Mouse (Mus musculus): ENCODE data around the gene Ctsd.
"Not testable (repeated sequence)": the region's sequence is repeated elsewhere in the genome, so short reads cannot be mapped to it uniquely, and the experiment has no call there.

The Ctsd gene

GRCm38 (mm10) chr7:142387419-142388148 is at the start of gene Ctsd:
Gene Ctsd, minus strand, starts transcription at chr7:142388038.
- peak; percentile 91 for DNase-seq (ENCODE audit: low read depth, low spot score)

- no peak for DNase-seq (ENCODE audit: low read depth, low spot score)
These were observed 49.5 kb upstream of the Ctsd start for GRCm38 (mm10) chr7:142437324-142437723.

GRCm38 (mm10) chr7:142435524-142435923 is 47.7 kb upstream of the Ctsd start:
- DNase-seq (ENCODE audit: low read depth, low spot score) = peak; percentile 51

- no peak for DNase-seq (ENCODE audit: low read depth, low spot score)
These were observed 46.5 kb upstream of the Ctsd start, which contains the start of gene Syt8 for GRCm38 (mm10) chr7:142434137-142434865. Gene Syt8, plus strand, starts transcription at chr7:142434850.

- no peak for DNase-seq (ENCODE audit: low read depth, low spot score)
These were observed 45.8 kb upstream of the Ctsd start for GRCm38 (mm10) chr7:142433623-142434022.

- no peak for DNase-seq (ENCODE audit: low read depth, low spot score)
These were observed 43.3 kb upstream of the Ctsd start for GRCm38 (mm10) chr7:142431106-142431505.

GRCm38 (mm10) chr7:142430160-142430678 is 42.4 kb upstream of the Ctsd start:
- no peak for DNase-seq (ENCODE audit: low read depth, low spot score)

GRCm38 (mm10) chr7:142428213-142428612 is 40.4 kb upstream of the Ctsd start:
- DNase-seq (ENCODE audit: low read depth, low spot score) = no peak

GRCm38 (mm10) chr7:142425641-142426213 is 37.9 kb upstream of the Ctsd start:
- no peak for DNase-seq (ENCODE audit: low read depth, low spot score)

- DNase-seq (ENCODE audit: low read depth, low spot score) = no peak
These were observed 34.0 kb upstream of the Ctsd start for GRCm38 (mm10) chr7:142421826-142422225.

- DNase-seq (ENCODE audit: low read depth, low spot score) = no peak
These were observed 32.0 kb upstream of the Ctsd start for GRCm38 (mm10) chr7:142419887-142420286.

- no peak for DNase-seq (ENCODE audit: low read depth, low spot score)
These were observed 30.8 kb upstream of the Ctsd start for GRCm38 (mm10) chr7:142418679-142419078.

- DNase-seq (ENCODE audit: low read depth, low spot score) = no peak
These were observed 30.2 kb upstream of the Ctsd start for GRCm38 (mm10) chr7:142418027-142418426.

- no peak for DNase-seq (ENCODE audit: low read depth, low spot score)
These were observed 28.4 kb upstream of the Ctsd start for GRCm38 (mm10) chr7:142416225-142416624.

GRCm38 (mm10) chr7:142415314-142415713 is 27.5 kb upstream of the Ctsd start:
- DNase-seq (ENCODE audit: low read depth, low spot score) = no peak

- no peak for DNase-seq (ENCODE audit: low read depth, low spot score)
These were observed 25.4 kb upstream of the Ctsd start for GRCm38 (mm10) chr7:142413285-142413684.

- no peak for DNase-seq (ENCODE audit: low read depth, low spot score)
These were observed 21.8 kb upstream of the Ctsd start for GRCm38 (mm10) chr7:142409603-142410002.

GRCm38 (mm10) chr7:142408686-142409085 is 20.8 kb upstream of the Ctsd start:
- no peak for DNase-seq (ENCODE audit: low read depth, low spot score)

- DNase-seq (ENCODE audit: low read depth, low spot score) = no peak
These were observed 20.1 kb upstream of the Ctsd start for GRCm38 (mm10) chr7:142407935-142408334.

GRCm38 (mm10) chr7:142405134-142405533 is 17.3 kb upstream of the Ctsd start:
- not testable (repeated sequence) for DNase-seq (ENCODE audit: low read depth, low spot score)

- no peak for DNase-seq (ENCODE audit: low read depth, low spot score)
These were observed 15.8 kb upstream of the Ctsd start for GRCm38 (mm10) chr7:142403591-142403990.

- peak; percentile 14 for DNase-seq (ENCODE audit: low read depth, low spot score)
These were observed 12.9 kb upstream of the Ctsd start for GRCm38 (mm10) chr7:142400750-142401142.
